Mouse (Mus musculus): ENCODE results near the gene Ppfia3. TPM values are rescaled to one million over a fixed set of nuclear protein-coding genes. Genes with fewer than 3 reads are reported as not detected.

Gene Ppfia3
- polyA plus RNA-seq, 1 experiment from 2014 or later = 2.9 TPM

- H3K9me3 ChIP-seq = no peaks in the 10 kb centered on the region
- peaks cover 80% of the 10 kb centered on the region for H3K27me3 ChIP-seq (ENCODE audit: insufficient read depth, poor library complexity, severe bottlenecking)
- 36% methylated on average over 13 of the region's 13 CpGs for WGBS
- no peak overlapping the region for H3K4me3 ChIP-seq
- H3K36me3 ChIP-seq = no peaks in the 10 kb centered on the region
- no peak overlapping the region for H3K27ac ChIP-seq
- no peak for DNase-seq (ENCODE audit: low spot score)
- H3K4me1 ChIP-seq = peaks cover 8% of the 10 kb centered on the region
Measured at GRCm38 (mm10) chr7:45356087-45356486, 10.7 kb downstream of the Ppfia3 start.

GRCm38 (mm10) chr7:45355318-45356020 is 11.3 kb downstream of the Ppfia3 start:
- Histone ChIP-seq H3K4me3 (no peak overlapping the region), H3K36me3 (no peaks in the 10 kb centered on the region), H3K27me3 (ENCODE audit: insufficient read depth, poor library complexity, severe bottlenecking) (peaks cover 80% of the 10 kb centered on the region), H3K4me1 (peaks cover 6% of the 10 kb centered on the region), H3K9me3 (no peaks in the 10 kb centered on the region), H3K27ac (no peak overlapping the region)
- WGBS = 62% methylated on average over 15 of the region's 15 CpGs
- DNase-seq (ENCODE audit: low spot score) = no peak

- H3K36me3 ChIP-seq = no peaks in the 10 kb centered on the region
- H3K4me3 ChIP-seq = no peak overlapping the region
- DNase-seq (ENCODE audit: low spot score) = no peak
- H3K9me3 ChIP-seq = no peaks in the 10 kb centered on the region
- H3K27ac ChIP-seq = no peak overlapping the region
- 15% methylated on average over 5 of the region's 5 CpGs for WGBS
- peaks cover 6% of the 10 kb centered on the region for H3K4me1 ChIP-seq
- peaks cover 65% of the 10 kb centered on the region for H3K27me3 ChIP-seq (ENCODE audit: insufficient read depth, poor library complexity, severe bottlenecking)
Measured at GRCm38 (mm10) chr7:45353041-45353440, 13.8 kb downstream of the Ppfia3 start.

- Histone ChIP-seq H3K4me1 (peaks cover 11% of the 10 kb centered on the region; the same call in 1 of the 2 replicates), H3K36me3 (no peaks in the 10 kb centered on the region), H3K9me3 (no peaks in the 10 kb centered on the region), H3K27me3 (ENCODE audit: insufficient read depth, poor library complexity, severe bottlenecking) (peaks cover 43% of the 10 kb centered on the region), H3K27ac (no peak overlapping the region), H3K4me3 (no peak overlapping the region)
- WGBS = 65% methylated on average over 13 of the region's 13 CpGs
- DNase-seq (ENCODE audit: low spot score) = no peak
Measured at GRCm38 (mm10) chr7:45346905-45347304, 19.9 kb downstream of the Ppfia3 start.

- 18% methylated on average over 13 of the region's 13 CpGs for WGBS
- no peak overlapping the region; the same call in 1 of the 2 replicates for H3K27ac ChIP-seq
Measured at GRCm38 (mm10) chr7:45343543-45343942, 23.3 kb downstream of the Ppfia3 start.

GRCm38 (mm10) chr7:45342081-45342480 is 24.7 kb downstream of the Ppfia3 start:
- H3K27me3 ChIP-seq (ENCODE audit: insufficient read depth, poor library complexity, severe bottlenecking) = peaks cover 32% of the 10 kb centered on the region
- DNase-seq (ENCODE audit: low spot score) = no peak
- no peaks in the 10 kb centered on the region for H3K9me3 ChIP-seq
- peaks cover 56% of the 10 kb centered on the region for H3K4me1 ChIP-seq
- H3K36me3 ChIP-seq = no peaks in the 10 kb centered on the region
- H3K27ac ChIP-seq = no peak overlapping the region
- no peak overlapping the region for H3K4me3 ChIP-seq
- WGBS = 88% methylated on average over 11 of the region's 11 CpGs

More at GRCm38 (mm10) chr7:45343543-45343942, 23.3 kb downstream of the Ppfia3 start:
- Histone ChIP-seq H3K27me3 (ENCODE audit: insufficient read depth, poor library complexity, severe bottlenecking) (peaks cover 28% of the 10 kb centered on the region), H3K4me3 (no peak overlapping the region), H3K4me1 (peaks cover 41% of the 10 kb centered on the region), H3K9me3 (no peaks in the 10 kb centered on the region), H3K36me3 (no peaks in the 10 kb centered on the region)
- no peak for DNase-seq (ENCODE audit: low spot score)

GRCm38 (mm10) chr7:45341303-45341702 is 25.5 kb downstream of the Ppfia3 start:
- Histone ChIP-seq H3K9me3 (no peaks in the 10 kb centered on the region), H3K4me3 (peak overlapping the region; percentile 64), H3K27ac (peak overlapping the region; percentile 62), H3K4me1 (peaks cover 60% of the 10 kb centered on the region), H3K27me3 (ENCODE audit: insufficient read depth, poor library complexity, severe bottlenecking) (peaks cover 26% of the 10 kb centered on the region), H3K36me3 (no peaks in the 10 kb centered on the region)
- WGBS = 2% methylated on average over 8 of the region's 8 CpGs
- peak; percentile 94 for DNase-seq (ENCODE audit: low spot score)

- Histone ChIP-seq H3K27ac (peak overlapping the region; percentile 89), H3K4me1 (peaks cover 66% of the 10 kb centered on the region)
- under 1% methylated on average over 11 of the region's 11 CpGs for WGBS
Measured at GRCm38 (mm10) chr7:45340669-45341068, 26.1 kb downstream of the Ppfia3 start.

GRCm38 (mm10) chr7:45340066-45340442 is 26.8 kb downstream of the Ppfia3 start:
- H3K4me1 ChIP-seq = peaks cover 72% of the 10 kb centered on the region
- peak overlapping the region; percentile 89 for H3K27ac ChIP-seq
- peaks cover 26% of the 10 kb centered on the region for H3K27me3 ChIP-seq (ENCODE audit: insufficient read depth, poor library complexity, severe bottlenecking)
- WGBS = 4% methylated on average over 11 of the region's 11 CpGs
- DNase-seq (ENCODE audit: low spot score) = no peak
- peak overlapping the region; percentile 64 for H3K4me3 ChIP-seq
- H3K9me3 ChIP-seq = no peaks in the 10 kb centered on the region
- H3K36me3 ChIP-seq = no peaks in the 10 kb centered on the region

More at GRCm38 (mm10) chr7:45340669-45341068, 26.1 kb downstream of the Ppfia3 start:
- Histone ChIP-seq H3K36me3 (no peaks in the 10 kb centered on the region), H3K9me3 (no peaks in the 10 kb centered on the region), H3K27me3 (ENCODE audit: insufficient read depth, poor library complexity, severe bottlenecking) (peaks cover 26% of the 10 kb centered on the region), H3K4me3 (peak overlapping the region; percentile 64)
- no peak for DNase-seq (ENCODE audit: low spot score)

- H3K27me3 ChIP-seq (ENCODE audit: insufficient read depth, poor library complexity, severe bottlenecking) = peaks cover 26% of the 10 kb centered on the region
- DNase-seq (ENCODE audit: low spot score) = peak; percentile 92
- H3K27ac ChIP-seq = peak overlapping the region; percentile 89
- no peaks in the 10 kb centered on the region for H3K9me3 ChIP-seq
- peaks cover 77% of the 10 kb centered on the region for H3K4me1 ChIP-seq
- H3K36me3 ChIP-seq = no peaks in the 10 kb centered on the region
- peak overlapping the region; percentile 64 for H3K4me3 ChIP-seq
- under 1% methylated on average over 34 of the region's 39 CpGs for WGBS
Measured at GRCm38 (mm10) chr7:45339410-45340065, 27.3 kb downstream of the Ppfia3 start.

GRCm38 (mm10) chr7:45338161-45338911 is 28.5 kb downstream of the Ppfia3 start:
- no peaks in the 10 kb centered on the region for H3K9me3 ChIP-seq
- DNase-seq (ENCODE audit: low spot score) = no peak
- H3K4me3 ChIP-seq = peak overlapping the region; percentile 64
- H3K36me3 ChIP-seq = no peaks in the 10 kb centered on the region
- H3K27ac ChIP-seq = peak overlapping the region; percentile 89
- peaks cover 83% of the 10 kb centered on the region for H3K4me1 ChIP-seq
- H3K27me3 ChIP-seq (ENCODE audit: insufficient read depth, poor library complexity, severe bottlenecking) = peaks cover 22% of the 10 kb centered on the region
- 3% methylated on average over 14 of the region's 14 CpGs for WGBS

- Histone ChIP-seq H3K27me3 (ENCODE audit: insufficient read depth, poor library complexity, severe bottlenecking) (0 out of 2 replicates have a peak, but pooled peaks cover 16% of the 10 kb centered on the region), H3K27ac (peak overlapping the region; percentile 48; the same call in 1 of the 2 replicates), H3K36me3 (no peaks in the 10 kb centered on the region), H3K9me3 (no peaks in the 10 kb centered on the region), H3K4me3 (peak overlapping the region; percentile 64), H3K4me1 (peaks cover 90% of the 10 kb centered on the region)
- DNase-seq (ENCODE audit: low spot score) = no peak
- 14% methylated on average over 4 of the region's 4 CpGs for WGBS
Measured at GRCm38 (mm10) chr7:45337469-45337868, 29.4 kb downstream of the Ppfia3 start.

Data from heart, embryonic 10.5 days (tissue).